Mouse (Mus musculus): ENCODE data around the gene Olfr1136. TPM values are rescaled to one million over a fixed set of nuclear protein-coding genes. Genes with fewer than 3 reads are reported as not detected.

The Olfr1136 gene
- total RNA-seq (2023), result not detected

GRCm38 (mm10) chr2:87693847-87694246 lies at the start of gene Olfr1136:
TSS of gene Olfr1136 (minus strand) at chr2:87693947.

GRCm38 (mm10) chr2:87743452-87743851 lies 49.7 kb upstream of the Olfr1136 start, which contains the start of gene Olfr1140:
TSS of gene Olfr1140 (plus strand) at chr2:87743752.

GRCm38 (mm10) chr2:87739878-87740277 lies 46.1 kb upstream of the Olfr1136 start, which contains the start of gene Olfr1138:
TSS of gene Olfr1138 (minus strand) at chr2:87739978.

DNA sequence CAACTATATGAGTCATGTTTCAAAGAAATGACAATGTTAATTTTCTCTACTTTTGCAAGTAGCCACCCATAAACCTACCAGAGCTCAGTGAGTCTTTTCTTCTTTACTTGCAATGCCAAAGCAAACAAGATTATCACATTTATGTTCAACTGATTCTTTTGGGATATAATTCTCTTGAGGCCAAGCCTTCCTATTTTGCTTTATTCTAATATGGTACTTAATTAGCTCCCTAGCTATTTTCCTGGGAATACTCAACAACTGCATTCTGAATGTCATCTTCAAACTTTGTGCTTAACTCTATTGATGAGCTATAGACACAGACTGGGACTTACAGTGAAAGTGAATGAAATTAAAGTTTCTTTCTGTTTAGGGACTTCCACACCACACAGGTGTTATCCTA lies 19.3 kb upstream of the Olfr1136 start, which contains the start of gene Olfr1137:
Gene Olfr1137, minus strand, starts transcription at position 101 of the 400 bp plus-strand sequence.

DNA sequence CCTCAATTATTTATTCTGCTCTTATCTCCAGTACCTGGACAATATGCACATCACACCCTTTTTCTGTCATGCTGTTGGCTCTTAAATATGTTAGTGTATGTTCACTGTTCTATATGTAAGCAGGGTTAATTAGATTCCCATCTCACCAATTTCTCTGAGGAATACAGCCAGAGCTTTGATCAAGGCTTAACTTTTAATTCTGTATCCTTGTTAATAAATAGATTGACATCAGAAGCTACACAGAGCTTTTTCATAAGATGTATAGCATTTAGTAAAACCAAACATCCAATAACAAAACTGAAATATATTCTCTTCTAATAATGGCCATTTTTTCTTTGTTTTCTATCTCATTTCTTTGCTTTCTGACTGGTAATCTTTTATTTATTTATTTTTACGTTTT lies 20.2 kb downstream of the Olfr1136 start, which contains the start of gene Olfr1135:
Gene Olfr1135, minus strand, starts transcription at position 101 of the 400 bp plus-strand sequence.

DNA sequence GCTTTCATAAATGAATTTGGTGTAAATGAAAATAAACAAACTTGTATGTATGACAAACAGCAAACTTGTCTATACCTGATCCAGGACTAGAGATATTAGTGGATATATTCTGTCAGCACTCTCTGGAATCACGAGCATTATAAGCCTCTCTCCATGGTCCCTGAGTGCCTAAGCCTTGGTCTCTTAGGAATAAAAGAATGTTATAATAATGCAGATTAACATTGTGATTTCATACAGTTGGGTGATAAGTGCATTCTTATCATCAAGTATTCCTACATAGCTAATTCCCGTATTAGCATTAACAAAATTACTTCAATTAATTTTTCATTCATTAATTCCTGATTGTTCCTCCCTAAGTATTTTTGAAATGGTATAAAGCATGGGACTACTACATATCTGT lies 35.4 kb downstream of the Olfr1136 start, which contains the start of gene Olfr1134:
Gene Olfr1134, minus strand, starts transcription at position 101 of the 400 bp plus-strand sequence.

GRCm38 (mm10) chr2:87647274-87647673 lies 46.5 kb downstream of the Olfr1136 start, which contains the start of gene Olfr1133:
TSS of gene Olfr1133 (minus strand) at chr2:87647374.

Other genes starting within 250 kb of the Olfr1136 start
- gene Olfr1126, start 240.0 kb downstream of the Olfr1136 start, total RNA-seq (2023), result not detected
- not detected for gene Pramel7, start 196.9 kb downstream of the Olfr1136 start, total RNA-seq (2023)
- gene Pramel6, start 187.4 kb downstream of the Olfr1136 start, total RNA-seq (2023), result not detected
- not detected for gene Olfr153, start 162.2 kb downstream of the Olfr1136 start, total RNA-seq (2023)
- gene Olfr1128, start 148.4 kb downstream of the Olfr1136 start, total RNA-seq (2023), result not detected
- not detected for gene Olfr1129, start 120.0 kb downstream of the Olfr1136 start, total RNA-seq (2023)
- gene Olfr1130, start 87.7 kb downstream of the Olfr1136 start, total RNA-seq (2023), result not detected
- gene Olfr1131, start 66.8 kb downstream of the Olfr1136 start, total RNA-seq (2023), result not detected
- not detected for gene Olfr1132, start 56.4 kb downstream of the Olfr1136 start, total RNA-seq (2023)
- not detected for gene Olfr1133, start 46.6 kb downstream of the Olfr1136 start, total RNA-seq (2023)
- not detected for gene Olfr1134, start 35.5 kb downstream of the Olfr1136 start, total RNA-seq (2023)
- not detected for gene Olfr1135, start 20.3 kb downstream of the Olfr1136 start, total RNA-seq (2023)
- not detected for gene Olfr1137, start 19.2 kb upstream of the Olfr1136 start, total RNA-seq (2023)
- gene Olfr1138, start 46.0 kb upstream of the Olfr1136 start, total RNA-seq (2023), result not detected
- not detected for gene Olfr1140, start 49.8 kb upstream of the Olfr1136 start, total RNA-seq (2023)
- gene Olfr1141, start 60.0 kb upstream of the Olfr1136 start, total RNA-seq (2023), result not detected
- not detected for gene Olfr152, start 85.5 kb upstream of the Olfr1136 start, total RNA-seq (2023)
- not detected for gene Olfr1143, start 106.6 kb upstream of the Olfr1136 start, total RNA-seq (2023)
- gene Olfr1145, start 115.9 kb upstream of the Olfr1136 start, total RNA-seq (2023), result not detected
- gene Olfr1148, start 136.6 kb upstream of the Olfr1136 start, total RNA-seq (2023), result not detected
- gene Olfr1150-ps1, start 150.0 kb upstream of the Olfr1136 start, total RNA-seq (2023), result not detected
- not detected for gene Olfr1151, start 161.9 kb upstream of the Olfr1136 start, total RNA-seq (2023)
- not detected for gene Olfr1152, start 172.5 kb upstream of the Olfr1136 start, total RNA-seq (2023)
- not detected for gene Olfr1153, start 201.0 kb upstream of the Olfr1136 start, total RNA-seq (2023)
- not detected for gene Olfr1154, start 211.2 kb upstream of the Olfr1136 start, total RNA-seq (2023)